Mouse (Mus musculus) left cerebral cortex, adult 18-20 months (tissue): ENCODE data around the gene E2f6. TPM values are rescaled to one million over a fixed set of nuclear protein-coding genes. Genes with fewer than 3 reads are reported as not detected.

ENCODE experiments used
- DNase-seq, 2 experiments: peaks; one replicate each; pipeline ENCODE4 v3.0.0; 2021 to 2022; ENCODE audit warnings: low spot score in 2 of 2, mixed read lengths in 1 of 2
- microRNA-seq, 2 experiments: library from miRNA; unstranded; fragments of <30 nt; microRNA quantifications; one replicate each; pipeline ENCODE4 v1.2.0; 2021
- total RNA-seq, 2 experiments: library from RNA; stranded (reverse); gene quantifications; 2 replicates each; pipeline ENCODE4 v1.2.3; 2021

The E2f6 gene
- total RNA-seq, 2 experiments from 2014 or later: 41.7 to 42.3 TPM

DNA sequence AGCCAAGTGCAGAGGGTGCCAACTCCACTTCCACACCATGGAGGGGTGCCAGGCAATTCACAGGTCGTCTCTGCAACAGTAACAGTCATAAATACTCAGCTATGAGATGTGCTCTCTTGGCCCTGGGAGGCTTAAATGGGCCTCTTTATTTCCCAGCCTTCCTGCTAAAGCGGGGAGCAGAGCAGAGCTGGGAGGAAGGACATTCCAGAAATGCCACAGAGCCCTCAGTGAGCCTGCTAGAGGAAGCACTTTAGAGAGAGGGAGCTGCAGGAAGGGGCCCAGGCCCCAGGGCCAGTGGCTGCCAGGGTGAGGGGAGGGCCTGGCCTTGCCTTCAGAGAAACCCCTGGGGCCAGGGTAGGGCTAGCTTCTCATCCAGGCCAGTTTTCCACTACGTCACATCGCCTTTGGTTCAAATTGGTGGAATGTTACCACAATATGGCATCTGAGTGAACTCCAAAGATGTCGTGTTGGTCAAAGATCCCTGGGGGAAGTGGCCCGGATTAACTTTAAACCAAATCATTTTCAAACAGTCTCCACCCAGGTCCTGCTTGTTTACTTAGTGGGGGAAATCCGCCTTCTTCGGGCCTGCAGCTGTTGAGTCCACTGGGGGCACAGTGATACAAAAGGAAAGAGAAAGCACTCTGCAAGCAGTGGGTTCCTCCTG is 59.8 kb downstream of the E2f6 start:
- DNase-seq: no peak

DNA sequence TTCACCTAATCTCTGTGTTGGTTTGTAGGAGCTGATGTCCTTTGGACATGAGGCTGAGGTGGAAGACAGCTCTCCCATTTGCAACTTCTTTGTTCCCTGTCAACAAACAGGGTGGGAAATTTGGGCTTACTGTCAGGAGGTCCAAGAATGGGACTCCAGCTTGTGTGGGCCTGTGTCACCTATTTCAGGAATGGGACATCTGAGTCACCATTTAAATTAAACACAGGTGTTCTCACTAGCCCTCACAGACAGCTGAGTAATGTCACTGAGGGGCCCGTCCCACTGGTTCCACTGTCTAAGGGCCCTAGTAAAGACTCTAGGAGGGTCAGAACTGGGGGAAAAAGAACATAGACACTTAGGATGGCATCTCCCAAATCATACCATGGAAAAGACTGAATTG is 61.2 kb downstream of the E2f6 start:
- DNase-seq: no peak

DNA sequence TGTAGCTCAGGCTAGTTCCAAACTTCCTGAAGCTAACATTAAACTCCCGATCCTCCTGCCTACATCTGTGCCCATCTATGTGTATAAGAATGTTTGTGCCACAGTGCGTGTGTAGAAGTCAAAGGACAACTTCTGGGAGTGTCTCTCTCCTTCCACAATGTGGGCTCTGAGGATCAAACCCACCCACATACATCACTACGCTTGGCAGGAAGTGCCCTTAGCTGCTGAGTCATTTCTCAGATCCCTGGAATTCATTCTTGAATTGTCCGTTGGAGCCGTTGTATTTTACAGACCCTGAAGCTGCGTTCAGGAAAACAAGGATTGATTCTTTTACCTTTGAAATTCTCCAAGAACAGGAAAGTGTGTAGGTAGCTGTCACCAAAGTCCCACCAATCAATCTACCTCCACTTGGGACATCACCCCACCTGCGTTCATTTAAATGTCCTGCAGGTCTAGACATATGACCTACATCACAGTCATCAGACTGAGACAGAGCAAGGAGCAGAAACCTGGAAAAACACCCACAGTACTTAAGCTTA is 62.2 kb downstream of the E2f6 start:
- no peak for DNase-seq

DNA sequence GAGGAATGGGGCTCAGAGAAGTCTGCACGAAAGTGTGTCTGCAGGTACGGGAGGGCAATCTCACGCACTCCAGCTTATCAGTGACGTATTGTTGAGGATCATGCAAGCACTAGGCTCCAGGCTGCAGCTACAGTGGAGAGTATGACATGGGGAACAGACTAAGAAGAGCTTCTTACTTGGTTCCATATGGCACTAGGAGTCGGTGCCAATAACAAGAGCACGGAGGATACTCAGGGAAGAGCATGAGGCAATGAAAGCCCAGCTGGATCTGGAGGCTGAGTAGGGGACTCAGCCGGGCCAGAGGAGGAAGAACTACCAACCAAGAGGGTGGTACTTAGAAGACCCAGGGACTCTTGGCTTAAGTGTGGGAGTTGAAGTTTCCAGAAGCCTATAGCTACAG is 62.8 kb downstream of the E2f6 start:
- DNase-seq: peak; percentile 50 to 51

DNA sequence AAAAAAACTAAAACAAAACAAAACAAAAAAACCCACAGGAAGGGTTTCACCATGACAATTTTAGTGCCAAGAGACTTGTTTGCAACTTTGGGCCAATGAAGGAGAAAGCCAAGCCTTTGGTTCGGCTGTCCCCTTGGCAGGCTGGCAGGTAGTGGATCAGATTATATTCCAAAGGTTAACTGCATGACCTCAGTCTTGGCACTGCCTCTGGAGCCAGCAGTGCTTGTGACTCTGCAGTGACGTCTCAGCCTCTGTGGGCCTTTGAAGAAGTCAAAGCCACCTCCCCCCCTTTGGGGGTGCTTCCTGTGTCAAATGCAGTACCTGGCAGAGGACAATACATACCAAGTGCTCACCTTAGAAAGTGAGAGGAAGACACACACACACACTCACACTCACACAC is 63.3 kb downstream of the E2f6 start:
- DNase-seq: no peak

DNA sequence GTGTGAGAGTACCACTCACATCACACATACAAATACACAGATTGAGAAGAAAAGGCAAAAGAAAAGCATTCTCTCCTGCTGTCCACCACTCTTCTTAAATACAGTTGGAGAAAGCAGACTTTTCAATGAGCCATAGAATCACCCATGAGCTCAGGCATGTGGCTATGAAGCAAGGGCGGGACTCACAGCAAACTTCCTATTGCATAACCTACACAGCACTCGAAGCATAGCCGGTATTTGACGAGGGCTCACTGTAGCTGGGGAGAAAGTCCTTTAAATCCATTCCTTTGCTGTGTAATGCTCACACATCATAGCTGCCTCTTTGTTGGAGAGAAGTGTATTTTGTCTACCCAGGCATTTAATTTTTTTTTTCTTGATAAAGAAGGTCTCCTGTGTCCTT is 64.5 kb downstream of the E2f6 start:
- DNase-seq: no peak

DNA sequence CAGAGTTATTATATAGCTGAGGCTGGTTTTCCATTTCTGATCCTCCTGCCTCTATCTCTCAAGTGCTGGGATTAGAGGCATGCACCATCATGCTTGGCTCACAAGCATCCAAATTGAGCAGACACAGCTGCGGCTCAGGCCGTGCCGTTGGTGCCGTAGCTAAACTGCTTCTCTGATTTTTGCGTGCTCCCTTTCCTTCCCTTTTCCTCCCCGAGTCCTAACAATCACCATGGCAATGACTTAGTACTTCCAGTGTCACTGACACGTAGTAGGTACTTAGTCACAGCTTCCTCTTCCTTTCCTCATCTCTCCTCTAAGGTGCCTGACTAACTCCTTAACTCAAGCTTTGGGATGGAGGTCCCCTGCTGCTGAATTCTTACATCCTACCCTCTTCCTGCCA is 64.9 kb downstream of the E2f6 start:
- no peak for DNase-seq

DNA sequence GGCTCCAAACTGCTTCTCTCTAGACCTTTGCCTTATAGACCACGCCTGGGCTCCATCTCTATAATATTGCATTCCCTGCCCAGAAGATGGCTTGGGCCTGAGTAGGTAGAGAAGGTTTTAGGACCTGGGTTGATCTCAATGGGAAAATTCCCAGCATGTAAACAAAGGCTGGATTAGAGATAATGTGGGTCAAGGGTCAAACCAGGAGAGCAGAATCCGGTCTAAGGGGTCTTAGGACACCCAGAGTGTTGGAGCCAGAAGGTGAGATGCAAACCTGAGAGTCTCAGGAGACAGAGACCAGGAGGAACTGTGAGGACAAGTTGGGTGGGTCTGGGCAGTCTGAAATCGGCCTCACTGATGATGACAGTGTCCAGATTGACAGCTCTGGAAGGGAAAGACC is 65.9 kb downstream of the E2f6 start:
- no peak for DNase-seq

DNA sequence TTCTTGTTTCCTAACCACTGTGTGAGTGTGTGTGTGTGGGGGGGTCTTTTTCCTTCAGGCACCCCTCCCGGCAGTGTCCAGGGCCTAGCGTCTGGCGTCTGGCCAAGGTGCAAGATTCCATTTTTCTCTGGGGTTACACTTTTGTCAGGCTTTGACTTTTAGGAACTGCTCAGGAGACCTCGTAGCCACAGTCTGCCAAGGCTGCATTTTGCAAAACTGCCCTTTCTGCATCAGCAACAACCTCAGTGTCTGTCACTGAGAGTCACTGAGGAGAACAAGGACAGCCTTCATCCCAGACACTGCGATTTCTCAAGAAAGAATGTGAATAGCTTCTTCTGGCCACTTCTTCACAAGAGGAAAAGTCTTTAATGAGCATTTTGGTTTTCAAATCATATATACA is 66.4 kb downstream of the E2f6 start:
- DNase-seq: no peak

DNA sequence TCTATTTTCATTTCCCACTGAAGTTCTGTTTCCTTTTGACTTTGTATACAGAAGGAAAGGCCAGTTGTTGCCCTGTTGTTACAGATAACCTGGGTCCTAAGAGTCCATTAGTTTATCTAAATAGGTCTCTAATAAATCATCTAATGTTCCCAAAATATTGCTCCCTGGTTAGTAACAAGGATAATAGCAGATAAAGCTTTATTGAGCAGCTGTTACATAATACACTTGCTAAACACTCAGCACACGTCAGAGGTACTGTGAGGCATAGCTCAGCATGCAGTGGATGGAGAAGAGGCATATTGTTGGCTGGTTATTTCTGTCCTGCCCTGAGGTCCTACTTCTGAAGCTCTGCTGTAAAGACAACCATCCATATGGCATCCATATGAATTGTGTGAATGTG is 66.9 kb downstream of the E2f6 start:
- no peak for DNase-seq

DNA sequence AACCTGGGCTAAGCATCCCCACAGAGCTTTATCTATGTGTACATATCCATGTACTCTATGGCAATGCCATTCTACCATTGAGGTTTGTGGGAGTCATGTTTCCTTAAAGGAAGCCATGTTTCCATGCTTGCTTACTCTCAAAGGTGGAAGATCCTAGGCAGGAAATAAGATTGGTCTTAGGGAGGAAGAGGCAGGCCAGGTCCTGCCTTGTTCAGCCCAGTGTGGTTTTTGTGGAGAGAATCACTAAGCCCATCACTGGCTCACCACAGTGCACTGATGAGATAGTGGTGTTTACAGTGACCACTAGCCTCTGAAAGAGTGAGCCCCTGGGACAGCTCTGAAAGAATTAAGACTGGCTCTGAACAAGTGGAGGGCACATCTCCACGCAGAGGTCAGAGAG is 68.6 kb downstream of the E2f6 start:
- DNase-seq: no peak

DNA sequence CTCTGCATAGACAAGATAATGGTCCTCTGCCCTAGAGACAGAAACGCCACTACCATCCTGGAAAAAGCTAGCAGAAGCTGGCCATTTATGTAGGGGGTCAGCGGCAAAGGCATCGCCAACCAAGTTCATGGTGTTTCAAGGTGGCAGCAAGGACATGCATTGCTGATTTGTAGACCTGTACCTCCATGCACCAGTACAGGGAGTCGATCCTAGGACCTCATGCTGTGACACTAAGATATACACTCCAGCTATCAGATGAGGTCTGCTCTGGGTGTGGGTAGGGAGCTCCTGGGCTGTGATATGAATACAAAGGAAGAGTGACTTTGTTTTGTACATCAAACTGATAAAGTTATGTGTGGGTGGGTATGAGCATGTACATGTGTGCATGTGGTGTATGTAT is 69.3 kb downstream of the E2f6 start:
- DNase-seq: no peak

DNA sequence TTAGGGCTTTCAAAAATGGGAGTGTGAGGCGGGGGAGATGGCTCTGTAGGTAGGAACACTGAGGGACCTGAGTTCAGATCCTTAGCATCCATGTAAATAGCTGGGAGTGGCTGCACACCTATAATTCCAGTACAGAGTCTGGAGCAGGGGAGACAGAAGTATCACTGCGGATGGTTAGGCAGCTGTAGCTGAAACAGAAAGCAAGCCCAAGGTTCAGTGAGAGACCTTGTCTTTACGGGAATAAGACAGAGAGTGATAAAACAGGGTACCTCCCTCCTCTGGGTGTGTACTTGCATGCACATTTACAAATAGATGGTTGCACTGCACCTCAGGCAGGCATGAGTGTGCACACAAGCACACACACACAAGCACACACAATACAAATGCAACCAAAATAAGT is 71.7 kb downstream of the E2f6 start:
- DNase-seq: no peak

DNA sequence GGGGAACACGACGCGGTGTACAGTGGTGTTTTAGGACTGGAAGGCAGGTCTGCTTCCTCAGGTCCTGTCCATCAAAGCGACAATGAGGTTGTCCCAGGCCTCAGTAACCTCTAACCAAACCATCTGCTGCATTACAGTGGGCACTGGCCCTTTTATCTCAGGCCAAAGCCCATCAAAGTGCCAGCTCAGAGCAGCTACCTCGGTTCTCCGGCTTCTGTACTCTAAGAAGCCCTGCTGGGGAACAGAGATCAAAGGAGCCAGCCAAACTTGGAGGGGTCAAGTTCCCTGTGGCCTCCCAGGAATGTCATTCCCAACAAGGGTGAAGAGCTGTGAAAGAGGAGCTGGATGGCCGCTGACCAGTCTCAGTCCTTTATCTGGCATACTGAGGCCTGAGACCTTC is 72.3 kb downstream of the E2f6 start:
- DNase-seq: no peak

DNA sequence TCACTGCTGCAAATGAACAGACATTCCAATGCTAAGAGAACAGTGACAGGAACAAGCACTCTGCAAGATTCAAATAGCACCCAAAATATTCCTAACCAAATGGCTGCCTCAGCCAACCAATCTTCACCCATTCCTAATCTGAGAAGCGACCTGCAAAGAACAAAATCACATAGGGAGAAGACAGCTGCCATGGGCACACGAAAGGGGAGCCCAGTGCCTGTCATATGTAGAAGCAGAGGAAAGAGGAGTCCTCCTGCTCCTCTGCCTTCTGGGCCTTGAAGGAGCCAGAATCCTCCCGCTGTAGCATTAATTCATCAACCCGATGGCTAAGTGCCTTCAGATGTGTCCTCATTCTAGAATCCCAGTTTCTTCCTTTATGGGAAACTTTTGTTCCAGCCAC is 73.8 kb downstream of the E2f6 start:
- no peak for DNase-seq

DNA sequence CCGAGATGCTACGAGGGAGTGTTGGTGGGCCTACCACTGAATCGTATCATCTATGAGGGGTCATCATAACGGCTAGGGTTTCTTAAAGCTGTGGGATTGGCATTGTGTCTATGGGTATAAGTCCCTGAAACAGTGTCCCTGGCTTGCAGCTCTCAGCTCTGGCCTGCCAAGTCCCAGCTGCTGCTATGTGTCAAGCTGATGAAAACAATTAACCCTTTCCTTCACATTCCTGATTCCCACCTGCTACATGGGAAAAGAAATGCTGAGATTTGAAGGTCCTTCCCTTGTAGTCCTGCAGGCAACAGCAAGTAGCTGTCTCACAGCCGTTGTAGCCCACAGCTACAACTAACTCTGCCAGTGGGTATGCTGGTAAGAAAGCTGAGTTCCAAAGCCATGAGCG is 75.6 kb downstream of the E2f6 start:
- no peak for DNase-seq

Small RNA genes within 50 kb of the gene (microRNA-seq; reads per million reads assigned to microRNA genes)
- 0 reads per million in 2 experiments for gene Gm44305

Other genes starting within 250 kb of the E2f6 start
- 10 to 100 TPM; 23.3 to 30.5 TPM for gene Lpin1, start 200.0 kb upstream of the E2f6 start, total RNA-seq
- gene Ntsr2, start 157.6 kb upstream of the E2f6 start, total RNA-seq: 100 to 1,000 TPM; 120 to 126 TPM
- 1 to 10 TPM in 1 of 2 experiments, under 1 TPM in 1; 0.98 to 1.0 TPM for gene Greb1, start 10.1 kb upstream of the E2f6 start, total RNA-seq
- 100 to 1,000 TPM; 148 to 161 TPM for gene Rock2, start 83.9 kb downstream of the E2f6 start, total RNA-seq
- gene Pqlc3, start 189.4 kb downstream of the E2f6 start, total RNA-seq: 1 to 10 TPM; 1.1 to 1.7 TPM
- gene 2410004P03Rik, start 200.8 kb downstream of the E2f6 start, total RNA-seq: 1 to 10 TPM in 1 of 2 experiments, under 1 TPM in 1; 0.75 to 1.3 TPM